Mouse (Mus musculus): ENCODE data around the gene Cbfa2t3.

The Cbfa2t3 gene

DNA sequence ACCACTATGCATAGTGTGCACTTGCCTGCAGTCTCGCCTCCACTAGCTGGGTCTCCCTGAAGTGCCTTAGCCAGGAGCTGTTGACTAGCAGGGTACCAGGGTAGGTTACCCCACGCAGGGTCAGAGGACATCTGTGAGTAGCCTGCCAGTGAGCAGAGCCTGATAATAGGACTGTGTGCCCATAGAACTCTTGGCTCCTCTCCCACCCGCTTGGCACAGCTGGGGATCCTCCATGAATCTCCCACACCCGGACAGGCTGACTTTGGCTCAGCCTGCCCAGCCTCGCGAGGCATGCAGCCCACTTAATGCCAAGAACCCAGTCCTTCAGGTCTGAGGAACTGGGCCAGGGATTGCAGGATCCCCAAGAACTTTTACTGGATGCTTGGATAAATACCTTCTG is 7.9 kb downstream of the Cbfa2t3 start:
- DNase-seq (ENCODE audit: low read depth): no peak

GRCm38 (mm10) chr8:122689315-122689714 is 9.6 kb downstream of the Cbfa2t3 start:
- DNase-seq (ENCODE audit: low read depth): no peak

- DNase-seq (ENCODE audit: low read depth): no peak
Observed at GRCm38 (mm10) chr8:122686879-122687278, 12.0 kb downstream of the Cbfa2t3 start.

- DNase-seq (ENCODE audit: low read depth): peak; percentile 84
Observed at GRCm38 (mm10) chr8:122685097-122685861, 13.6 kb downstream of the Cbfa2t3 start.

DNA sequence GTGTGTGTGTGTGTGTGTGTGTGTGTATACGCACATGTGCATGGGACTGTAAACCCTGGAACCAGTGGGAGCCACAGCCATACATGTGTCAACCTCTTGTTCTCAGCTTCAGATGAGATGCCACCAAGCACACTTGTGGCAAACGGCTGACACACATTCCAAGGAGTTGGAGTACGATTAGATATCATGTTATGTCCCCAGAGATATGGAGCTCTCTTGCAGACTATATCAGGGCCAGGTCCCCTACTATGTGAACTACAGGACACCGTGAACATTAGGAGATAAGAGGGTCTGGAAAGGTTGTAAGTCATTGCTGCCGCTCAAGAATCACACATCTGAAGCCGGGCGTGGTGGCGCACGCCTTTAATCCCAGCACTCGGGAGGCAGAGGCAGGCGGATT is 16.1 kb downstream of the Cbfa2t3 start:
- peak; percentile 62 for DNase-seq (ENCODE audit: low read depth)

DNA sequence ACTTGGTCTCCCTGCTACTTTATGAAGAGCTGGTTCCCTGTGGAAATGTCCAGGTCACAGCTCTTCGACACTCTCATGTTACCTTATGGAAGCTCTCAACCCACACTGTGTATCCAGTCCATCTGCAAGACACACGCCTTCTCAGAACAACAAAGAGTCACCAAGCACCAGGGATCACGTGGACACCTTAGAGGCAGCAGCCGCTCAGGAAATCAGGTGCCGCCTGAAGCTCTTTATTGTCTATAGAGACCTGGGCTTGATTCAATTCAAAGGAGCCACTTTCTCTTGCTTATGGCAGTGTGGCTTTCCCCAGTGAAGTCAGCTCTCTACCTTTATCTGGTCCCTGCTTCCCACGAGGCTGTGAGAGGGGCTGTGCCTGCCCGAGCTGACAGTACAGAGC is 18.7 kb downstream of the Cbfa2t3 start:
- DNase-seq (ENCODE audit: low read depth): no peak

DNA sequence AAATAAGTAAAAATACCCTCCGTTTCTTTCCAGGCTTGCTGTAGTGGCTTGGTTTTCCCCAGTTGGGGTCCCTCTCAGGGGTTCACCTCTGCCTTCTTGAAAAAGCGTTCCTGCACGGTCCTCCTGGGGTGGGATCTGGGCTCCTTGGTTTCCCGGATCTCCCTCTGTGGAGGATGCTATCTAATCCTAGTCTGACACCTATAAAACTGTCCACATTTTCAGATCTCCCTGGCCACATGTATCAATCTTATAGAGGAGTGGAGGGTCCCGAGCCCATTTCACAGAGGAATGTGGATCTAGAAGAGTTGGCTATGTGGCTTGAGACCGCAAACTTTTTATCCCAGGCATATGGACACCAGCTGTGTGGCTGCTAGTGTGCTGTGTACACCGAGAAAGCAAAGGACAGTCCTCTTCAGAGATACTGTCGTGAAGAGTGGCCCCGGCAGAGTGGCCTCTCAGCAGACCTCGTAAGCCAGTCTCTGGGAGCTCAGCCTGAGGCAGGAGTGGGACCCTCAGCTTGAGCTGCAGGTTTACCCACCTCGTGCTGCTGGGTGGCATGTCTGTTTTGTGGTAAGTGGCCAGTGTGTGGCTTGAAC is 19.5 kb downstream of the Cbfa2t3 start:
- DNase-seq (ENCODE audit: low read depth): no peak

DNA sequence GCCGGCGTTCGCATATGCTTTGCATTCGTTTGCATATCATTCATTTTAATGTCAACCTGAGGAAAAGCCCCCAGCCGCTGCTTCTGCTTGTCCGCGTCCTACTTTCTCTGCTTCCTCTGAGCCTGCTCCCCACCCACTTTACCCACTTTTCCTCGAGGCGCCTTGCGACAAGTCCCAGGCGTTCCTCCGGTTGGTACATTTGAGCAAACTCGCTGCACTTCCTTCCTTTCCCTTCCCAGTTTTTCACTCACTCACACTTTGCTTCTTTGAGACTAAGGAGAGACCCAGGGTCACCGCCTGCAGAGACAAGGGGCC is 20.1 kb downstream of the Cbfa2t3 start:
- no peak for DNase-seq (ENCODE audit: low read depth)

DNA sequence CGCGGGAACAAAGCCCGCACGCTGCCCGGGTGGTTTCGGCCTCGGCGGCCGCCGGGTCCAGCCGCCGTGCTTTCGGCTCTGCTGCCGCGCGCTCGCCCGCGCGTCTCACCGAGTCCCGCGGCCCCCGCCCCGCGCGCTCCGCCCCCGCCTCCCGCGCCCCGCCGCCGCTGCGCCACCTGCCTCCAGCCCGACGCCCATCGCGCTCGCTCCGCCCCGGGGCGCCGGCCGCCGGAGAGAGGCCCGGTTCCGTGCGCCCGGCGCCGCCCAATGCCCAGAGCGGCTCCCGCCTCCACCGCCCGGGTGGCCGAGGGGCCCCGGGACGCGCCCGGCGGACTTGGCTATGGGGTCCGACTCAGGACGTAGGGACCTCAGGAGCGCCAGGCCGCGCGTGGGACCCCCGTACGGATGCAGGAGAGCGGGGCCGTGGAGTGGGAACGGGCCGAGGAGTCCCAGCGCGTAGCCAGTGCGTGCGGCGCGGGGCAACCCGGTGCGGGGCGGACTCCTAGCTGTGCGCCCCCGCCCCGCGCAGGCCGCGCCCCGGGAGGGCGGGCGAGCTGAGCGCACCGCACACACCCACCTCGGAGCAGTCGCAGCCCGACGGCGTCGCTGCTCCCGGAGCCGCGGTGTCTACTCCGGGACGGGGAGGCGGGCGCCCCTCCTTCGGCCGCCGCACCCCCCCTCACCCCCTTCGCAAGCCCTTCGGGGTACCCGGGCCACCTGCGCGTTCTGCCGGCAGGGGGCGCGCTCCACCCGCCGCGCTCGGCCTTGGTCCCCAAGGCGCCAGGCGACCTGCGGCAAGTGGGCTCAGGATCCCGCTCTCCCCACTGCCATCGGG is 20.6 kb downstream of the Cbfa2t3 start:
- DNase-seq (ENCODE audit: low read depth): no peak

GRCm38 (mm10) chr8:122677481-122678021 is 21.4 kb downstream of the Cbfa2t3 start:
- no peak for DNase-seq (ENCODE audit: low read depth)

DNA sequence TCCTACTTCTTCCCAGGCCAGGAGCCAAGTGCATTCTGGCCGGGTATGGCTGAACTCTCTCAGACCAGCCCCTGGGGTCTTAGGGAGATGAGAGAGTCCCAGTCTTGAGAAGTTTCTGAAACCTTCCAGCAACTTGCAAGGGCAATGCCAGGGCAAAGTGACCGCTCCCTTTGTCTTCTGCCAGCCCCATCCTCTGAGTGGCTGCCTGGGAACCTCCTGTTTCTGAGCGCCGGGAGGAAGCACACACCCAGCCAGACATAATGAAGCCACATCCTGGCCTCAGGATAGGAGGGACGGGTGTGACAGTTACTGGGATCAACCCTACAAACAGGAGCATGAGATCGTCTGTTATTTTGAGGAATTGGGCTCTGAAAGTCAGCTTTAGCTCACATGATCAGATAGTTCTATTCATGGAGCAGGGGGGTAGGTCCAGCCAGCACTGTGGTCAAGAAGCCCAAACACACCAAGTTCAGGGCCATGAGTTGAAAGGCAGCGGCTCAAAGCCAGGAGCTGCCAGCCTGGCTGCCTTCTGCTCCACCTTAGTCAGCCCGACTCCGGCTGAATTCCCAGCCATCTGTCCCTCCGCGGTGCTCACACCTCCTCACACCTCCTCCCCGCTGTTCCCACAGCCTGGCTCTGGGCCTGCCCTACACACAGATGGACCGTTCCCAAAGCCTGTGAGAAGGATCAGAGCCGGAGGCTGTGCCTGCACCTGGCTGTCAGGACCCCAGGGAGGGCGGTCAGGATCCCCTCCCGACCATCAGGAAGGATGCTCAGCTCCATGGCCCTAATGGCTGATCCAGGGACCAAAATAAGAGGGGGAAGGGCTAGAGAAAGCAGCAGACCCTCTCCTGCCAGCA is 22.1 kb downstream of the Cbfa2t3 start:
- no peak for DNase-seq (ENCODE audit: low read depth)

DNA sequence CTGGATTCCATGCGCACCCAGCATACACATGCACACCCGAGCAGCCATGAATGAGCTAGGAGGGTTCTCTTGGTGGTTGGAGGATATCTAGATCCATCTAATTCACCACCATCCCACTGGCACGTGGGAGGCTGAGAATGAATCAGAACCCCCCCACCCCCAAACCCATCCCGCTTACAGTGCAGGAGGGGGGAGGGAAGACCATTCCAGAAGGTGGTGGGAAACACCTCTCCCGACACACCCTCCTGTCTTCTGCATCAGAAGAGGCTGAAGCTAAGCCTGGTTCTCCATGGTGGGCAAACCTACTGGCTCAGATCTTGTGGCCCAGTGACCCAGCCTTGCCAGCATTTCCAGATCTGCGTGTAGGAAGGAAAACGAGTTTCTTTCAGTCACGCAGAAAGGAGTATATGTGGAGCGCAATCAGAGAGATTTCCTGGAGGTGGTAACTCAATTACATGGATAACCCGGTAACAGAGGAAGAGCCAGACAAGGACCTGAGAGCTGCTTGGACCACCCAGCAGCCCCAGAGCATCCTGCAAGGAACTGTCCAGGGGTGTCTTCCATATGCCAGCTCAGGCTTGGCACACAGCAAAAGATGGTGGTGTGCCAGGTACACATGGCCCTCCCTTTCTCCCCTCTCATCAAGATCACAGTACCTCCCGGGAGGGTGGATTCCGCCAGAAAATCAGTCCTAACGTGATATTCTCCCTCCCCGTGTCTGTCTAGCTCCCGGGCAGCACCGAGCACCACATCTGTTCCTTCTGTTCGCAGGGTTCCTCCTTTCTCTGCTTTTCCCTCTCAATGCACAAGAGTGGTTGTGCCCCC is 23.1 kb downstream of the Cbfa2t3 start:
- DNase-seq (ENCODE audit: low read depth): no peak

- no peak for DNase-seq (ENCODE audit: low read depth)
Observed at GRCm38 (mm10) chr8:122674999-122675398, 23.9 kb downstream of the Cbfa2t3 start.

- no peak for DNase-seq (ENCODE audit: low read depth)
Observed at GRCm38 (mm10) chr8:122673989-122674388, 24.9 kb downstream of the Cbfa2t3 start.

- DNase-seq (ENCODE audit: low read depth): no peak
Observed at GRCm38 (mm10) chr8:122671894-122672293, 27.0 kb downstream of the Cbfa2t3 start.

DNA sequence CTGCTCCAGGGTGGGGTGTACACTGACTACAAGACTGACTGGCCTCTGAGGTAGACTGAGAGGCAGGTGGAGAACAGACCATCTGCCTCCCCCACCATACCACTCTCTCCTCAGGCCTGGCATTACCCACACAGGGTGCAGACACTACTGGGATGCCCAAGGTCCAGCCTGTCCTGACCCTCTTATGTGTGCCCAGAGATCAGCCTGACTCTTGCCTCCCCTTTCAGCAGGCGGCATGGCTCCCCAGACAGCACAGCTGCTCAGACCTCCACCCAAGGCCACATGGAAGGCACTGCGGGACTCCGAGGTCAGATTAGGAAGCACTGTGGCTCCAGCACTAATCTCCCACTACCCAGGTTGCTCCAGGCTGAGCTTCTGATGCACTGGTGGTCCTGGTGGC is 28.2 kb downstream of the Cbfa2t3 start:
- no peak for DNase-seq (ENCODE audit: low read depth)

DNA sequence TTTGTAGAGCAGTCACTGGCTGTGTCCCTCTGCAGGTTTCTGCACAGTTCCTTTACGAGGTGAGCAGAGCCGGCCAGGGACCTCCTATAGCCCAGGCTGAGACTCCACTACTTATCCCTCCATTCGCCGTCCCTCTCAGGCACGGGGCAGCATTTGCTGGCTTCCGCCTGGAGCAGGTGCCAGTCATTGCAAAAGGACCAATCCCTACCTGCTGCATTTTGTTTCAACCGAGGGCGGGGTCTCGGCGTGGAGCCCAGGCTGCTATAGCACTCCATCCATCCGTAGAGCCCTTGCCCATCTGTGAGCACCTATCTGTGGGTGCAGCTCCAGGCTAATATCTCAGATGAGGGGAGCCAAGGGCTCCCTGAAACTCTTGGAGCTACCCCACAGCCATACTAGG is 28.9 kb downstream of the Cbfa2t3 start:
- DNase-seq (ENCODE audit: low read depth): no peak

DNA sequence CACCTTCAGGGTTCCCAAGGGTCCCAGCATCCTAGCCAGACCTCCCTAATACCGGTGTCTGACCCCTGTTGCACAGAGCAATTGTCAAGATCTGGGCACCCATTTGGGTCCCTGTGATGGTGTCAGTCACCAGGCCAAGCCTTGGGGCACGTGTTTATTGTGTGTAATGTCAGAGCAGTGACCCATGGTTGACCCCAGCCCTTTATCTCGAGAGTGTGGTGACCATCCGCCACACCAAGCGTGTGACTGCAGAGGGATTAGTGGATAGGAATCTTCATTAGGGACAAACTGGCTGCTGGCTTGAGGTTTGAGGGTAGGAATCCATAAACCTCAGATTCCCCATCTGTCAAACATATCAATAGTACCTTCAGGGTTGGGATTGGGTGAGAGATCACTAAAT is 29.5 kb downstream of the Cbfa2t3 start:
- DNase-seq (ENCODE audit: low read depth): no peak

DNA sequence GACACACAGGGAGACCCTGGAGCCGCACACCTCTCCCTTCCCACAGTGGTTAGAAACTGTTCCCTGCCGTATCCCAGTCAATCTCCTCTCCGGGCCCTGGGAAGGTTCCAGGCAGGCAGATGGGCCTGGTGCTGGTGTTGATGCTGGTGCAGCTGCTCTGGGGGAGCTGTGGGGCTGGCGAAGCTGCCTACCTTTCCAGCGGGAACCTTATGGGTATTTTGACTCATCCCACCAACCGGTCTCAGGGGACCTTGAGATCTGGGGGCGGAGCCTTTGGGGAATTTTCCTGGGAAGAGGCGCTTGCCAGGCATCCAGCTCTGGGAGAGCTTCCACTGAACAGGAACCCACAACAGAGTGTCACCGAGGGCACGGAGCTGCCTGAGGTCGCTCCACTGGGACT is 31.1 kb downstream of the Cbfa2t3 start:
- no peak for DNase-seq (ENCODE audit: low read depth)

DNA sequence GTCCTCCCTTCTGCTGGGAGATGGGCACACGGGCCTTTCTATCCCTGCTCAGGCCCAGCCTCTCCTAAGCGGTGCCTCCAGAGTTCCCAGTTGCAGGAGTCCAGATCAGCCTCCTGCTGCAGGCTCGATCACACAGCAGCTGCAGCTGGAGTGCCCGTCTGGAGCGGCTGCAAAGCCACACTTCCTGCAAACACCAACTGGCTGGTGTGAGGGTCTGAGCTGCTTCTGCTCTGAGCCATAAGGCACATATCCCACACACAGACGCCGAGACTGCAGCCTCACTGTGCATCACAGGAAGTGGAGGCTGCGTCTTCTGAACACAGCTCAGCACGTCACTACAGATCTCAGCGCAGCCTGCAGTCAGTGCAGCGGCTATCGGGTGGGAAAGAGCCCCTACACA is 32.1 kb downstream of the Cbfa2t3 start:
- no peak for DNase-seq (ENCODE audit: low read depth)

DNA sequence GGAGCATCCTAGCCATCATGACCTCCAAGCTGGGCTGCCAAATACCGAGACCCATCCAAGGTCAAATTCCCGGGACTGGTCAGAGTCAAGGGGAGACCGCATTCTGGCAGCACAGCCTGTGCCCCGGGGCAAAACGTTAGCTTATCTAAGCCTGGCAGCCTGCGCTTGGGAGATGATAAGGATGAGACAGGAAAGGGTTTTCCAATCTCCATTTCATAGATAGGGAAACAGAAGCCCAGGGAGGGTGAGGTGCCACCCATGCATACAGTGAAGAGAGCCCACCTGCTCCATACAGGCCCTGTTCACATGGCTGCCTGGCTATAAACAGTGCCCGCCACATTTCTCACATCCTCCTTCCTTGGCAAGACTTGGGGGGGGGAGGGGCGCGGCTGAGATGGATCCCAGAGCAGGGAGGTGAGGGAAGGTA is 32.6 kb downstream of the Cbfa2t3 start:
- peak; percentile 74 for DNase-seq (ENCODE audit: low read depth)
